Mouse (Mus musculus): ENCODE measurements around the gene Mgll.

- TF ChIP-seq CTCF (IDR thresholded peaks at IDR 0.05; ENCODE audit: control insufficient read depth, insufficient read depth, low read length) (no peak), POLR2A (IDR thresholded peaks at IDR 0.05; ENCODE audit: borderline replicate concordance, control insufficient read depth, low read depth, low read length) (no peak)
These were observed 79.9 kb downstream of the Mgll start for GRCm38 (mm10) chr6:88803957-88804695.
